Mouse (Mus musculus) ES-E14 (cell line): ENCODE measurements at regions not wholly inside any gene's neighbourhood (a gene's known extent, or its start where the extent isn't known, plus 50 kb on each side); places are given as distances from the start of the nearest gene placed in this dataset.

Experiments
- MAFK ChIP-seq: IDR thresholded peaks from 2 replicates; pipeline ENCODE4 v1.6.1; 2014; ENCODE audit warnings: mild to moderate bottlenecking, low read depth, low read length, inconsistent platforms; ENCODE audit not compliant: insufficient read depth
- ZC3H11A ChIP-seq: IDR thresholded peaks from 2 replicates; pipeline ENCODE4 v1.6.1; 2012; ENCODE audit warnings: low read depth, mild to moderate bottlenecking, inconsistent platforms, low read length, borderline replicate concordance

DNA sequence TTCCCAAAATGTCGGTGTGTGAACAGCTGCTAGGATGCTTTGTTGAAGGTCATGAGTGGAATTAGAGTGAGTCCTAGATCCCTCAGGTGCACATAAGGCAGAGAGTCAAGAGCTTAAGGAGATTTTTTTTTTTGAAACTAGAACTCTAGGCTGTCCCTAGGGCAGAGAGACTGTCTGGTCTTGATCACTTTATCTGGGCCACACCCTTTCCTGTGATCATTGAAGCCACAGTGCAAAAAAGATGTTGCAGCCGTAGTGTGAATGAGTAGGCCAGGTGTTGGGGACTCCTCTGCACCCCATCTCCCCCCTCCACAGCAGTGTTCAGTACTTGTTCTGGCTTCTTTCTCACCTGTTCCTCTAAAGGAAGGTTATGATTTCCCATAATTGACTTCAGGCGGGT is 153.9 kb downstream of the Katnal1 start:
- TF ChIP-seq MAFK (no peak), ZC3H11A (no peak)
